Mouse (Mus musculus) limb, embryonic 13.5 days (tissue): Measurements from ENCODE around the gene Ccdc7b. TPM values are rescaled to one million over a fixed set of nuclear protein-coding genes. Genes with fewer than 3 reads are reported as not detected.
"Not testable (repeated sequence)": the region's sequence is repeated elsewhere in the genome, so short reads cannot be mapped to it uniquely, and the experiment has no call there.

Source experiments
- ATAC-seq: fragments of 200-750 bp; cut with Nextera tagmentation; 2 replicates; pipeline ENCODE4 v1.8.0; 2017; ENCODE audit warnings: low read depth, moderate number of reproducible peaks, moderate TSS enrichment; ENCODE audit not compliant: low FRiP score
- H3K27ac ChIP-seq: fragments of 300-500 bp; sonication (generic); 2 replicates; pipeline ENCODE4 v1.5.1; 2015; ENCODE audit warnings: inconsistent platforms, mild to moderate bottlenecking, moderate library complexity
- H3K27me3 ChIP-seq: fragments of 300-500 bp; sonication (generic); 2 replicates; pipeline ENCODE4 v1.6.1; 2015; ENCODE audit warnings: mild to moderate bottlenecking, inconsistent platforms
- H3K36me3 ChIP-seq: fragments of 300-500 bp; sonication (generic); 2 replicates; pipeline ENCODE4 v1.6.1; 2015; ENCODE audit warnings: inconsistent platforms, mild to moderate bottlenecking, moderate library complexity
- H3K4me1 ChIP-seq: fragments of 300-500 bp; sonication (generic); 2 replicates; pipeline ENCODE4 v1.6.1; 2015; ENCODE audit warnings: inconsistent platforms
- H3K4me2 ChIP-seq: fragments of 300-500 bp; sonication (generic); replicated peaks from 2 replicates; pipeline ENCODE4 v1.6.1; 2015; ENCODE audit warnings: inconsistent platforms, mild to moderate bottlenecking, moderate library complexity
- H3K4me3 ChIP-seq: fragments of 300-500 bp; sonication (generic); 2 replicates; pipeline ENCODE4 v1.5.1; 2015; ENCODE audit warnings: moderate library complexity, mild to moderate bottlenecking, inconsistent platforms
- H3K9ac ChIP-seq: fragments of 300-500 bp; sonication (generic); 2 replicates; pipeline ENCODE4 v1.6.1; 2015; ENCODE audit warnings: mild to moderate bottlenecking, inconsistent platforms
- H3K9me3 ChIP-seq: fragments of 300-500 bp; sonication (generic); 2 replicates; pipeline ENCODE4 v1.6.1; 2016; ENCODE audit warnings: inconsistent platforms
- WGBS: fragments of 180-500 bp; shearing (Covaris S2); methylation state at CpG from one replicate; pipeline ENCODE4 v1.1.7; 2015; 5-methylcytosine and 5-hydroxymethylcytosine counted together
- polyA plus RNA-seq: library from polyadenylated mRNA; unstranded; fragments of >200 nt; fragmentation: Nextera tagmentation; extraction: Ambion mirVana; gene quantifications from 2 replicates; pipeline ENCODE4 v1.2.1, GENCODE M21; 2015

The Ccdc7b gene
- polyA plus RNA-seq: not detected in 2 replicates

GRCm38 (mm10) chr8:129066834-129067233, at the start of gene Ccdc7b:
Ccdc7b (plus strand) TSS chr8:129067134.
- 69% methylated on average over 1 of the region's 10 CpGs for WGBS
- not testable (repeated sequence) for H3K4me3 ChIP-seq, H3K9ac ChIP-seq, H3K4me1 ChIP-seq, H3K27me3 ChIP-seq, H3K36me3 ChIP-seq, H3K27ac ChIP-seq, H3K4me2 ChIP-seq, H3K9me3 ChIP-seq, ATAC-seq

DNA sequence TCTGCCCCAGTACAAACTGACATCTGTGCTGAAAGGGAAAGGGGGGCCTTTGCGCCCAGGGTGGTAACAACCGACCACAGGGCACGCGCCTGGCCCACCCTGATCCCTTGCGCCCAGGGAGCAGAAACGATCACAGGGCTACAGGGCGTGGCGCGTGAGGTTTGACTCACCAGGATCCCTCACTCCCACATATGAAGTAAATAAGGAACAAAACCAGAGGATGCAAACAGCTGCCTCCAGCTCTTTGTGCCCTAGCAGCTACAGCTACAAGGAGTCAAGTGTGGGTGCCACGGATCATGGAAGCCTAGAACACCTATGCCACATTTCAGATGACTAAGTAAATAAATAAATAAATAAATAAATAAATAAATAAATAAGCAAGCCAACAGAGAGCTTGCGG, 1.5 kb upstream of the Ccdc7b start, which contains the start of gene Ccdc7a:
Gene Ccdc7a (minus strand): TSS at position 101 of the 400 bp plus-strand sequence.
- not testable (repeated sequence) for H3K4me3 ChIP-seq, H3K27ac ChIP-seq, H3K9me3 ChIP-seq, ATAC-seq, H3K4me2 ChIP-seq, H3K36me3 ChIP-seq, H3K4me1 ChIP-seq, H3K27me3 ChIP-seq, H3K9ac ChIP-seq
- 95% methylated on average over 2 of the region's 11 CpGs for WGBS

DNA sequence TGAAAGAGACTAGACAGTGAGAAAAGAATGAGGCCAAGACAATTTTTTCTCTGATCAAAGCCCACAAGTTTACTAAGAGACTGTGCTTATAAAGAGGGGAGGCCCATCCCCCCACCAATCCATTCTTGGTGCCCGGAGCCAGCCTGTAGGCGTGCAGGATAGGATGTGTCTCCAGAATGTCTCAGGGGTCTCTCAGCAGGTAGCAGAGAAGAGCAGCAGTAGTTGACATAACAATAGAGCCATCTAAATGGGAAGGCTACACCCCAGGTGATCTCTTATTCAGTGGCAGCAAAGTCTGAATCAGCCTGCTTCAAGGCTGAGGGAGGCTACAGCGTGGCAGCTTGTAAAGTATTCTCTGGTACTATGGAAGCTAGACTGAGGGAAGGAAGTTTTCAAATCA, 48.8 kb downstream of the Ccdc7b start:
- H3K27ac ChIP-seq: not testable (repeated sequence)

DNA sequence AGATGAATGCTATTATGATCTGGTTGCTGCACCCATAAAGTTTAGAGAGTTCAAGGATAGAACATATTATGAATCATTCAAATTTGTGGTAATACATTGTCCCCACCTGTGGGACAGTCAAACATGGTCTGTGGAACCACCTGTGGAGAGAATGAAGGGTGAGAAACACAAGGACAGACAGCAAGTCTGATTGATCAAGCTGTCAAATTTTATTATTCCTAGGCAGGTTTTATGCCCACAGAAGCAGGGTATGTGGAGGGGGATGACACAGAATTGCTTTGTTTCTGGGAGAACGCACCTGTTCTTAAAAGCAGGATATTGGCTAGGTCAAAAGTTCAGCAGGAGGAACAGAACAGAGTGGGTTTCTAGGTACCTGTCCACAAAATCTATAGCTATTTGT, 64.6 kb downstream of the Ccdc7b start, which contains the start of gene Gm10999:
Gene Gm10999 (minus strand): TSS at position 101 of the 400 bp plus-strand sequence.
- H3K4me3 ChIP-seq: no peak within 1 kb of the TSS
- no peaks in the 10 kb centered on the region for H3K36me3 ChIP-seq
- H3K4me2 ChIP-seq: no peak within 1 kb of the TSS
- no peak within 1 kb of the TSS for H3K27ac ChIP-seq
- ATAC-seq: no peak
- no peaks in the 10 kb centered on the region for H3K9me3 ChIP-seq
- H3K27me3 ChIP-seq: no peaks in the 10 kb centered on the region
- WGBS: 72% methylated on average over 1 of the region's 1 CpGs
- no peak within 1 kb of the TSS for H3K9ac ChIP-seq
- no peaks in the 10 kb centered on the region for H3K4me1 ChIP-seq

More for the DNA sequence above, 48.8 kb downstream of the Ccdc7b start:
- H3K36me3 ChIP-seq, H3K9ac ChIP-seq, H3K4me1 ChIP-seq, H3K4me3 ChIP-seq, H3K9me3 ChIP-seq, ATAC-seq, H3K27me3 ChIP-seq, H3K4me2 ChIP-seq: not testable (repeated sequence)
- 57% methylated on average over 3 of the region's 3 CpGs for WGBS

GRCm38 (mm10) chr8:129133475-129133874, 66.5 kb downstream of the Ccdc7b start:
- Histone ChIP-seq H3K4me2 (no peak overlapping the region), H3K4me3 (no peak overlapping the region), H3K36me3 (no peaks in the 10 kb centered on the region), H3K27me3 (no peaks in the 10 kb centered on the region), H3K9ac (no peak overlapping the region), H3K27ac (no peak overlapping the region), H3K9me3 (no peaks in the 10 kb centered on the region), H3K4me1 (no peaks in the 10 kb centered on the region)
- ATAC-seq: no peak

Other genes with a start within 250 kb of the Ccdc7b start
- not detected in 2 replicates for gene Ccdc7a, start 1.6 kb upstream of the Ccdc7b start, polyA plus RNA-seq
- gene Gm10999, start 64.5 kb downstream of the Ccdc7b start, polyA plus RNA-seq: not detected in 2 replicates
- 24.5 and 26.5 TPM in 2 replicates for gene 2610044O15Rik8, start 167.3 kb downstream of the Ccdc7b start, polyA plus RNA-seq